Mouse (Mus musculus) embryonic facial prominence, embryonic 14.5 days (tissue): ENCODE measurements around the gene Gbx2. TPM values are rescaled to one million over a fixed set of nuclear protein-coding genes. Genes with fewer than 3 reads are reported as not detected.

ENCODE experiments used
- ATAC-seq: fragments of 200-750 bp; cut with Nextera tagmentation; 2 replicates; pipeline ENCODE4 v1.8.0; 2017; ENCODE audit warnings: low read depth, moderate number of reproducible peaks, moderate TSS enrichment
- DNase-seq: peaks from one replicate; pipeline ENCODE4 v3.0.0-alpha.2; 2015; ENCODE audit warnings: low spot score
- H3K27ac ChIP-seq: fragments of 300-500 bp; sonication (generic); replicated peaks from 2 replicates; pipeline ENCODE4 v1.5.1; 2014; ENCODE audit warnings: low read depth, mild to moderate bottlenecking, low read length, moderate library complexity
- H3K27me3 ChIP-seq: fragments of 300-500 bp; sonication (generic); replicated peaks from 2 replicates; pipeline ENCODE4 v1.6.1; 2014; ENCODE audit warnings: low read length; ENCODE audit not compliant: control insufficient read depth, insufficient read depth
- H3K36me3 ChIP-seq: fragments of 300-500 bp; sonication (generic); 2 replicates; pipeline ENCODE4 v1.6.1; 2014; ENCODE audit warnings: low read length, mixed read lengths; ENCODE audit not compliant: control insufficient read depth, insufficient read depth
- H3K4me1 ChIP-seq: fragments of 300-500 bp; sonication (generic); 2 replicates; pipeline ENCODE4 v1.6.1; 2014; ENCODE audit warnings: antibody characterized with exemption, low read length; ENCODE audit not compliant: control insufficient read depth, insufficient read depth
- H3K4me2 ChIP-seq: fragments of 300-500 bp; sonication (generic); 2 replicates; pipeline ENCODE4 v1.6.1; 2014; ENCODE audit warnings: low read depth, mild to moderate bottlenecking, low read length, moderate library complexity, mixed read lengths
- H3K4me3 ChIP-seq: fragments of 300-500 bp; sonication (generic); 2 replicates; pipeline ENCODE4 v1.5.1; 2014; ENCODE audit warnings: low read depth, mild to moderate bottlenecking, low read length
- H3K9ac ChIP-seq: fragments of 300-500 bp; sonication (generic); 2 replicates; pipeline ENCODE4 v1.6.1; 2014; ENCODE audit warnings: low read depth, mild to moderate bottlenecking, low read length, moderate library complexity, mixed read lengths
- H3K9me3 ChIP-seq: fragments of 300-500 bp; sonication (generic); 2 replicates; pipeline ENCODE4 v1.6.1; 2016; ENCODE audit warnings: low read length; ENCODE audit not compliant: control insufficient read depth
- WGBS: fragments of 180-500 bp; shearing (Covaris S2); extraction: QIAGEN DNeasy Blood & Tissue Kit; methylation state at CpG from one replicate; pipeline ENCODE4 v1.1.7; 2014; 5-methylcytosine and 5-hydroxymethylcytosine counted together
- polyA plus RNA-seq: library from polyadenylated mRNA; unstranded; fragments of >200 nt; fragmentation: Nextera tagmentation; extraction: Ambion mirVana; gene quantifications from 2 replicates; pipeline ENCODE4 v1.2.1, GENCODE M21; 2014

The Gbx2 gene
- polyA plus RNA-seq, 1 experiment from 2014 or later, result 0.18 TPM

DNA sequence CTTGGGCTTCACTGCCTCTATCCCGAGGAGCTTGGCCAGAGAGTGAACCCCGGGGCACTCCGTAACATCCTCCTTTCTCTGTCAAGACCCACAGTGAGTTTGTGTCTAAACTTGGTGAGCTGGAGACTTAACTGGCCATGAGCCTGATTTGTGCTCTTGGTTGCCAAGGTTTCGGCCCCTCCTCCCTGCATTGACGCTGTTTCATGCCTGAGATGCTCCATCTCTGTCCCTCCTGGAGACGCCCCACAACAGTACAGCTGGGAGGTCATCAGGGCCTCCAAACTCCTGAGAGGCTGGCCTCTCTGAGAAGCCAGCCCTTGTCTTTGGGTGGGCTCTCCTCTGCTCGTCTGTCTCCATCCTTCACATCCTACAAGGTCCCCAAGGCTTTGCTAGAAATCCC is 38.7 kb downstream of the Gbx2 start:
- 61% methylated on average over 7 of the region's 7 CpGs for WGBS
- H3K27ac ChIP-seq, result no peak overlapping the region
- H3K4me2 ChIP-seq, result no peak overlapping the region
- ATAC-seq (no peak), DNase-seq (peak; percentile 7)
- no peaks in the 10 kb centered on the region for H3K4me1 ChIP-seq
- H3K9me3 ChIP-seq, result no peaks in the 10 kb centered on the region
- H3K36me3 ChIP-seq, result peaks cover 34% of the 10 kb centered on the region
- no peak overlapping the region for H3K4me3 ChIP-seq
- no peak overlapping the region for H3K9ac ChIP-seq
- H3K27me3 ChIP-seq, result no peaks in the 10 kb centered on the region

DNA sequence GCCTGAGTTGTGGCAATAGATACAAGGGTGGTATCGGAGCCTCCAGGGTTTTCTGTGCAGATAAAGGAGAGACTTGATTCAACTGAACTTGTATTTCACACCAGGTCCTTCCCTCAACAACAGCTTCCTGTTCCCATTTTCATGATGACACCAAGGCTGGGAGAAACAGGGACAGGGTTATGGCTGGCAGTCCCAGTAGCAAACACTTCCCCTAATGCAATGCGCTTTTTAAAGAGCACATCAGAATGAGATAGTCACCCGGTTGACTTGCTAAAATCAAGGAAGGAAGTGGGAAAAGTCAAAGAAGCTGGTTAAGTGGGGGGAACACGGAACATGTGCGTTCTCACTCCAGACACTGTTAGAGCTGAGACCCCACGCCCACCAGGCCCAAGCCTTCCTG is 39.6 kb downstream of the Gbx2 start:
- no peaks in the 10 kb centered on the region for H3K4me1 ChIP-seq
- H3K4me3 ChIP-seq, result no peak overlapping the region
- no peak overlapping the region for H3K27ac ChIP-seq
- DNase-seq (no peak), ATAC-seq (no peak)
- no peaks in the 10 kb centered on the region for H3K27me3 ChIP-seq
- H3K36me3 ChIP-seq, result peaks cover 34% of the 10 kb centered on the region
- no peaks in the 10 kb centered on the region for H3K9me3 ChIP-seq
- H3K9ac ChIP-seq, result no peak overlapping the region
- H3K4me2 ChIP-seq, result no peak overlapping the region
- WGBS, result 87% methylated on average over 6 of the region's 6 CpGs

DNA sequence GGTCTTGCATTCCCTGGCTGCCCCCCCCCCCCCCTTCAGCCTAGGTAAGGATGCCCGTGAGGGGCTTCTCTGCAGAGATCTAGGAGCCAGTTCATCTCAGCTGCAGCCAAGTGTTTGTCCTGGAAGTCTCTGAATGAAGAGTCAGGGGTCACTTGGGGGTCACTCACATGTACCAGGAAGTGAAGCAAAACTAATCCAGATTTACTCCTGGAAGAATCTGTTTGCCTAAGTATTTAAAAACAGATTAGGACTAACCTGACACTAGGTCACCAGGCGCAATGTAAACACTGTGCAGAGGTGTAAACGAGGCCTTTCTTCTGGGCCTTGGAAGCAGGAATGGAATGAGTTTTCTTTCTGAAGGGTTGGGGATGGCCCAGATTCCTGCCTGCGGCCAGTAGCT is 45.3 kb downstream of the Gbx2 start:
- WGBS, result 33% methylated on average over 4 of the region's 4 CpGs
- ATAC-seq, result peak; percentile 41; the same call in 1 of the 2 replicates
- DNase-seq, result peak; percentile 49
- peaks cover 10% of the 10 kb centered on the region for H3K4me1 ChIP-seq
- no peak overlapping the region for H3K4me3 ChIP-seq
- no peak overlapping the region for H3K27ac ChIP-seq
- no peak overlapping the region for H3K9ac ChIP-seq
- no peaks in the 10 kb centered on the region for H3K9me3 ChIP-seq
- H3K27me3 ChIP-seq, result no peaks in the 10 kb centered on the region
- peaks cover 27% of the 10 kb centered on the region for H3K36me3 ChIP-seq
- no peak overlapping the region for H3K4me2 ChIP-seq

DNA sequence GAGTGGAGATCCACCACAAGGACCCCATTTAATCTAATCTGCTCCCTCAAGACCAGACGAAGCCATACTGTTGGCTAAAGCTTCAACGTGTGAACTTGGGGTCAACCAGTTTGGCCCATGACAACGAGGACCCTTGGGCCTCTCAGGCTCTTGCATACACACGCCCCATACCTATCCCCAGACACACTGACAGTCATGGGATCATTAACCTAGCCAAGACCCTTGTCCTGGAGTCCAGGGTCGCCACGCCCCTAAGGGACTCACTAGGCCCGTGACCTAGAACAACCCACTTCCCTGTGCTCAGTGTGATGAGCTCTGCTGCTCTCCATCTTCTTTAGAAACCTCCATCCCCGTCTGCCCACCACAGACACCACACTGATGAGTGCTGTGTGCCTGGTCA is 46.6 kb downstream of the Gbx2 start:
- WGBS, result 87% methylated on average over 7 of the region's 8 CpGs
- Histone ChIP-seq H3K4me1 (peaks cover 10% of the 10 kb centered on the region), H3K9ac (no peak overlapping the region), H3K9me3 (no peaks in the 10 kb centered on the region), H3K27me3 (no peaks in the 10 kb centered on the region), H3K36me3 (peaks cover 17% of the 10 kb centered on the region; the same call in 1 of the 2 replicates), H3K4me2 (no peak overlapping the region), H3K4me3 (no peak overlapping the region), H3K27ac (no peak overlapping the region)
- DNase-seq, result no peak
- no peak for ATAC-seq

DNA sequence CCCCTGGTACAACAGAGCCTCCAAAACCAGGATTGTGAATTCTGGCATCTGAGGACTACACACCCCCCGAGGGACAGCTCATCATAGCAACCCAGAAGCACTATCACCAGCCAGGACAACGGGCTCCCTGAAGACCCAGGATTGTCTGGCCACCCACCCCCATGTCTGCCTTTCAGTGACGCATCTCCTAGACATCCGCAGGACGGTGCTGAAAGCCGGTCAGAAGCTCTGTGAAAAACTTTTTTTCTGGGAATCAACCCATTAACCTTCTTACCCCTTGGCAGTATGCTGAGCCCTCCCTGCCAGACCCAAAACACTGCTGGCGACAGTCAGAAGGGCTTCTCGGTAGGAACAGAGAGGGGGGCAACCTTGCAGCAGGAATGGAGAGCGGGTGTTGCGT is 50.1 kb downstream of the Gbx2 start:
- WGBS, result 78% methylated on average over 10 of the region's 10 CpGs
- no peak for ATAC-seq
- no peak overlapping the region for H3K4me2 ChIP-seq

DNA sequence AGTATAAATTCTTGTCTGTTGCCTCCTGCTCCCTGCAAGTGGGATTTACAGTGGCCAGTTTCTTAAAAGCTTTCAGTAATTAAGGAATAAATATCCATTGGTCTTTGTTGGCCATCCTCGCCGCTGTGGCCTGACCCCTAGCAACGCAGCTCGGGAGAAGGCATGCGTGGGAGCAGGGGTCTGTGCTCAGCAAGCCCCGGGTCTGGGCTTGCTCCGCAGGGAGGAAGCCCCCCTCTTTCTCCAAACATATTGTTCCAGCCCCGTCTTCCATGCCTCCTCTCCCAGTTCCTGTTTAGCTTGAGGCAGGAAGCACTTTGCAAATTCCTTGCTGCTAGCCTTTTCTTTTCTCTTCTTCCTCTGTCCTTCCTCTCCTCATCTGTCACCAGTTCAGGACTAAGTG is 50.8 kb downstream of the Gbx2 start:
- no peaks in the 10 kb centered on the region for H3K36me3 ChIP-seq
- peaks cover 4% of the 10 kb centered on the region; the same call in 1 of the 2 replicates for H3K4me1 ChIP-seq
- no peak overlapping the region for H3K4me3 ChIP-seq
- 24% methylated on average over 8 of the region's 8 CpGs for WGBS
- H3K27me3 ChIP-seq, result no peaks in the 10 kb centered on the region
- DNase-seq, result no peak
- no peak for ATAC-seq
- H3K4me2 ChIP-seq, result no peak overlapping the region
- H3K9me3 ChIP-seq, result no peaks in the 10 kb centered on the region
- no peak overlapping the region for H3K27ac ChIP-seq
- no peak overlapping the region for H3K9ac ChIP-seq

More for the DNA sequence above, 50.1 kb downstream of the Gbx2 start:
- Histone ChIP-seq H3K36me3 (no peaks in the 10 kb centered on the region), H3K27me3 (no peaks in the 10 kb centered on the region), H3K27ac (no peak overlapping the region), H3K9me3 (no peaks in the 10 kb centered on the region), H3K4me3 (no peak overlapping the region), H3K4me1 (peaks cover 10% of the 10 kb centered on the region), H3K9ac (no peak overlapping the region)
- DNase-seq, result no peak

DNA sequence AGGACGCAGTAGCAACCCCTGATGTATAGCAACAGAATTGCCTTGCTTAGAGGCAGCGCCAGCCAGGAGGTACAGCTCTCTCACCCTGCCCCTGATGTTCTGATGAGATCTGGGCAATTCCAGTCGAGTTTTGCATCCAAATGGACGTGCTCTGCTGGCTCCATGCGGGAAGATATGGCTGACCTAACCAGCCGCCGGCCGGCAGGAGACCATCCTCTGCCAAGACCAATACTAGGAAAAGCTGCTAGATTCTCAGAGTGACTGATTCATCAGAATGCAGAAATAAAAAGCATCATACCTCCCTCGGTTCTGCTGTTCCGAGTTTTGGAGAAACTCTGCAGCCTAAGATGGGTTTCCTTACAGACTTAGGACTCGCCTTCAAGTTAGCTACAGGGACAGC is 52.5 kb downstream of the Gbx2 start:
- ATAC-seq, result no peak
- 80% methylated on average over 11 of the region's 11 CpGs for WGBS
- no peak overlapping the region for H3K27ac ChIP-seq
- H3K4me2 ChIP-seq, result no peak overlapping the region
- H3K4me3 ChIP-seq, result no peak overlapping the region
- no peaks in the 10 kb centered on the region; the same call in 1 of the 2 replicates for H3K4me1 ChIP-seq
- no peak overlapping the region for H3K9ac ChIP-seq
- DNase-seq, result no peak
- no peaks in the 10 kb centered on the region for H3K9me3 ChIP-seq
- H3K27me3 ChIP-seq, result no peaks in the 10 kb centered on the region
- no peaks in the 10 kb centered on the region for H3K36me3 ChIP-seq

Other genes with a start within 250 kb of the Gbx2 start
- 0.08 and 0.31 TPM in 2 replicates for gene Asb18, start 83.5 kb upstream of the Gbx2 start, polyA plus RNA-seq
- 0.73 and 1.8 TPM in 2 replicates for gene Iqca, start 222.2 kb upstream of the Gbx2 start, polyA plus RNA-seq